Mouse (Mus musculus) c-Kit-positive CD71-negative TER-119-negative erythroid progenitor cells, embryonic 14.5 days (primary cell): ENCODE results near the gene Enthd1.
"Not testable (repeated sequence)": the region's sequence is repeated elsewhere in the genome, so short reads cannot be mapped to it uniquely, and the experiment has no call there.

Experiments
- DNase-seq: peaks from one replicate; pipeline ENCODE4 v3.0.0-alpha.2; 2013; ENCODE audit warnings: low read depth

Gene Enthd1

DNA sequence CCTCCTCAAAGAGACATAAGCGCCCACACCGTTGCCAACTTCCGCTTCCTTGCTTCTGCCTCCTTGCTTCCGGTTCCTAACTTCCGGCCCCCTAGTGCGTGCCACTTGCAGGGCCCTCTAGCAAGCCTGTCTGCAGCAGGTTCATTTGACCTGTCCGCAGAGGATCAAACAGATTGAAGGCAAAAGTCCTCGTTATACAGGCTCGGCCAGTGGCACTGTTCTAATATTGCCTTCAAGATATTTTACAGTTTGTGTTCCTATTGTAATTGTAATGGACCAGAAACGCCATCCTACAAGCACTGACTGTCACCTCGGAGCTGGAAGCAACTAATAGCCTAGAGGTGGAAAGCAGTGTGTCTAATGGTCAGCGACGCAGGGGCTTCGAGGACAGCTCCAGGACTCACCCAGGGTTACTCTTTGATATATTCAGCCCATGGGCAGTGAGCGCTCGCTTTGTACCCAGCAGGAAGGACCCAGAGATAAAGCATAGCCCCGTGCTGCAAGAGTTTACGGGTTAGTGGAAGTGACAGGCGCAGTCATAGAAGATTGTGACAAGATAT is at the start of gene Enthd1:
TSS of gene Enthd1 (minus strand) at position 51 of the 560 bp plus-strand sequence.
- DNase-seq = no peak

DNA sequence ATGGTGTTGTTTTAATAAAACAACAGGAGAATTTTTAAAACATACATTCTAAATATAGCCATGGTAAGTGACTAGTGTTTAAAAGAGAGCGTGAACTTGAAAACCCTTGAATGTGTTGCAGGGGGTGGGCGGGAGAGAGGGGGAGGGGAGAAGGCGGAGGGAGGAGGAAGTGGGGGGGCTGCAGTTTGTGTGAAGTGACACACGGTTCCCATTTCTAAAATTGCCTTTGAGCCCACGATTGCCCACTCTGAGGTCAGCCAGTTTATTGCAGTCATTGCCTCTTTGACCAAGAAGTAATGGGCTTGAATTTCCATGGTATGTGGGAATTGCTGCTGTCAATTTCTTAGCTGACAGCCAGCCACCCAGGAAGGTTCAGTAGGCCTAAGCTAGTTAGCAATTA is 48.9 kb upstream of the Enthd1 start:
- no peak for DNase-seq

GRCm38 (mm10) chr15:80611478-80611877 is 46.5 kb upstream of the Enthd1 start:
- no peak for DNase-seq

DNA sequence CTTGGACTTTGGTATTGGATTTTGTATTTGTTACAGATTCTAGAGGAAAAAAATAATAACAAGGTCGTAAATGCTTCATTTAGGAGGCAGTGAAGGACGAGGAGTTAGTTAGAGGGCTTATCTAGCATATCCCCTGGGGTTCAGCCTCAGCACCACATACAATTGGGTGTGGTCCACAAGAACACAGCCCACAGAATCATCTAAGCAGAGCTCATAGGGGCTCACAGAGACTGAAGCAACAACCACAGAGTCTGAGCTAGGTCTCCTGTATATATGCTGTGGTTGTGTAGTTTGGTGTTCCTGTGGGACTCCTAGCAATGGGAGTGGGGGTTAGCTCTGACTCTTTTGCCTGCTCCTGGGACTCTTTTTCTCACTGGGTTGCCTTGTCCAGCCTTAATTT is 45.4 kb upstream of the Enthd1 start:
- DNase-seq = no peak

GRCm38 (mm10) chr15:80607970-80608369 is 43.0 kb upstream of the Enthd1 start:
- DNase-seq = no peak

- no peak for DNase-seq
These were observed 39.1 kb upstream of the Enthd1 start for GRCm38 (mm10) chr15:80604026-80604425.

DNA sequence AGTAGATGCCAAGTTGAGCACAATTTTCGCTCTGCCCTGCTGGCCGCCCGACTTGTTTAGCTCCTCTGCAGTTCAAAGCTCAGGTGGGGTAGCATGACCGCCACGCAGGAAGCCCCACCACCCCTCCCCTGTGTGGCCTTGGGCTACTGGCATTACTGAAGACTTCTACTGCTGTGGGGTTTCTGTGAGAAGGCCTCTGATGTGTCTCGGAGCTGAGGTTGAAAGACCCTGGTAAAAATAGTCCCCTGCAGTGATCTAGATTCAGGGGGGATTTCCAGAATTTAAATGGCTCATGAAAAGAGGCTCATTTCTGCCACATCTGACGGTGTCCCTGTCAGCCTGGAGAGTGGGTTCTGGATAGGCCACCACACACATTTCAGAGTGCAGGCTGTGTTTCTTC is 37.5 kb upstream of the Enthd1 start:
- DNase-seq = no peak

DNA sequence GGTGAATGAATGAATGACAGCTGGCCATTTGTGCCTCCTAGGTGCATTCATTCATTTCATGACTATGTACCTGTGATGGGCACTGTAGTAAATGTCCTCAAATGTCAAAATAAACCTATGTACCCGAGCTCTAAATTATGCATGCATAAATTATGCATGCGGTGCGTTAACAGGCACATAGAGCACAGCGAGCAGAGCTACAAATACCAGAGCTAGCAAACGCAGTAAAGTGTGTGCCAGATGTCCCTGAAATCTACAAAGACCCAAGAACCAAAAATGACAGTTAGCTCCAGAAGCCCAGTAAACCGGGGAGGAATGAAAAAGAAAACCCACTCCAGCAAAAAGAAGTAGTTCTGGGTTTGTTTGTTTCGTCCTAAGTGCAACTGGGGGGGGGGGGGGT is 36.5 kb upstream of the Enthd1 start:
- DNase-seq = no peak

- no peak for DNase-seq
These were observed 34.9 kb upstream of the Enthd1 start for GRCm38 (mm10) chr15:80599843-80600242.

- DNase-seq = no peak
These were observed 34.3 kb upstream of the Enthd1 start for GRCm38 (mm10) chr15:80599213-80599750.

GRCm38 (mm10) chr15:80598750-80599149 is 33.8 kb upstream of the Enthd1 start:
- DNase-seq = no peak

DNA sequence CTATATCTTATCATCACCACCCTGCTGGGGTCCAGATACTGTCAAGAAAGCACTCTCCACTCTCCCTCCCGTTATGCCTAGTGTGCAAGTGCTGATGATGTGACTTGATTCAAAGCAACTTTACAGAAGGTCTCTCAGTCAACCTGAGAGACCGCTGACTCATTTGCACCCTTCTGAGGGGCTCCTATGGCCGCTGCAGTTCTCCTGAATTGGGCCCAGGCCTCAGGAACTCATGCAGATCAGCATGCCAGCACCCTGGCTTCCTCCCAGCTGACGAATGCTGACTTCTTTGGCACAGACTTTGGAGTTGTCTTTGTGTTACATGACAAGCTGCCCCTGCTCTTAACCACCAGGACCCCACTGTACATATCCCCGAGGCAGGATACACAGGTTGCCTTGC is 28.9 kb upstream of the Enthd1 start:
- DNase-seq = no peak

GRCm38 (mm10) chr15:80592737-80593136 is 27.8 kb upstream of the Enthd1 start:
- no peak for DNase-seq

DNA sequence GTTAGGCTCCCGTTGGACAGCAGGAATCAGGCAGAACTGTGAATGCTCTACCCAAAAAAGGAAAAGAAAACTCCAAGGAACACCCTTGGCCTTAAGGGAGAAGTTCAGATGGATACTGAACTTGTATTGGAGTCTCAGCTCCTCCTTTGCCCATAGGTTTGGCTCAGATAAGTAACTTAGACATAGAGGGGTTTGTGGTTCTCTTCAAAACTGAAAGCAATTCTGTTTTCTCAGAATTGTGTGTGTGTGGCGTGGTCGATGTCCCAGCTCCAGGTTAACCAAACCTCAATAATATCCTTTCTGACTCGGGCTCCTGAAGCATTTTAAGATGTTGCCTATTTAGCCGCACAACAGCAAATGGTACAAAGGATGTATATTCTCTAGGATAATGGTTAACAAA is 25.7 kb upstream of the Enthd1 start:
- DNase-seq = no peak

- DNase-seq = no peak
These were observed 21.3 kb upstream of the Enthd1 start for GRCm38 (mm10) chr15:80586296-80586695.

GRCm38 (mm10) chr15:80582581-80583495 is 17.9 kb upstream of the Enthd1 start:
- DNase-seq = no peak

DNA sequence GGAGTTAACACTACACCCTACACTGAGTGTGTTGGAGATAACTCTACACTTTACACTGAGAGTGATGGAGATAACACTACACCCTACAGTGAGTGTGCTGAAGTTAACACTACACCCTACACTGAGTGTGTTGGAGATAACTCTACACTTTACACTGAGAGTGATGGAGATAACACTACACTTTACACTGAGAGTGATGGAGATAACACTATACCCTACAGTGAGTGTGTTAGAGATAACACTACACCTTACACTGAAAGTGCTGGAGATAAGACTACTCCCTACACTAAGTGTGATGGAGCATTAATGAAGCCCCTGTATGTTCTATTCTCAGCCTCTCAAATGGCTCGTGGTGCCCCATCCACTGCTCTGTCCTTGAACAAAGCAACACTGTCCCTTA is 15.6 kb upstream of the Enthd1 start:
- DNase-seq = not testable (repeated sequence)

DNA sequence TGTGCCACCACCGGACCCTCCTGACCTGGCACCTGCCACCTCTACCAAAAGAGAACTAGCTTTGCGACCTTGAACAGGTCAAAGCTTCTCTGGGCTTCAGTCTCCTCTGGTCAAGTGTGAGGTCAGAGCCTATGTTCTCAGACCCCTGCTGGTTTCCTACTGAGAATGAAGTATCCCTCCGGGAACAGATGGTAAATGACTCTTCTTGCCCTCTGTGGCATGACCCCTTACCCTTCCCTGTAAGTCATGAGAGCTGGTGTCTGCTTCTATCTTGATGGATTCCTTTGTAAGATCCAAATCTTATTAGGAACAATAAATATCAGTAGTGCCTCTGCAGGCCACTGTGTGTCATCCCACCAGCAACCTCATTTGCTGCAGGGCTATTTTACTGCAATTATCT is 14.2 kb upstream of the Enthd1 start:
- no peak for DNase-seq

DNA sequence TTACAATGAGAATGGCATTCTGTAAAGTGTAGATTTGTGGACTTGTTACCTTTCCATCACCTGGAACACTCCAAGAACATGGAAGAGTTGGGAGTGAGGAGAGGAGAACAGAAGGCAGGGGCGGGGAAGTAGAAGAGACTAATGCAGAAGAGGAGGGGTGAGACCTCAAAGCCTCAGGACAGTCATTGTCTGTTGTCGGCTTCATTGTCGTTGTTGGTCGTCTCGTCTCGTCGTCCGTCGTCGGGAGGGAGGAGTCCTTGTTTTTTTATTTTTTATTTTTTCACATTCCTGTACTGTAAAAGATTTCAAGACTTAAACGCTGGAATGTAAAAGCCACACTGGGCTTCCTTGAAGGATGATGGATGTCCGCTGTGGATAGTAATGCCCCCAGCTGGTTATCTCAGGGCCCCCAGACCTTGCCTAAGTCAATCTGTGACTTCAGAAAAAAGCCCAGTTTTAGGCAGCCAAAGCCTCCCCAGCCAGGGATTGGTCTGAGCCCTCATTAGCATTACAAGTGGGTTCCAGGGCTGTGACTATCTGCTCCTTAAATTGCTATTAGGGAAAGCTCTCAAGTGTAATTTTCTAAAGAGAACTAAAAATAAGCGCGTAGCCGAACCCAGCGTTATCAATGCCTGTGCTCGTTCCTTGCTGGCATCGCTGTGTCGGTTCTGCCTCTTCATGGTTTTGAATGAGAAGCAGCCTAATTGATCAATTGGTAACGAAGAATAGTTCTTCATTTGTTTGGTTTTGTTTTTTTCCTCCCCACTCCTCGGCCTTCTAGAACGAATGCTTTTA is 12.4 kb upstream of the Enthd1 start:
- no peak for DNase-seq

DNA sequence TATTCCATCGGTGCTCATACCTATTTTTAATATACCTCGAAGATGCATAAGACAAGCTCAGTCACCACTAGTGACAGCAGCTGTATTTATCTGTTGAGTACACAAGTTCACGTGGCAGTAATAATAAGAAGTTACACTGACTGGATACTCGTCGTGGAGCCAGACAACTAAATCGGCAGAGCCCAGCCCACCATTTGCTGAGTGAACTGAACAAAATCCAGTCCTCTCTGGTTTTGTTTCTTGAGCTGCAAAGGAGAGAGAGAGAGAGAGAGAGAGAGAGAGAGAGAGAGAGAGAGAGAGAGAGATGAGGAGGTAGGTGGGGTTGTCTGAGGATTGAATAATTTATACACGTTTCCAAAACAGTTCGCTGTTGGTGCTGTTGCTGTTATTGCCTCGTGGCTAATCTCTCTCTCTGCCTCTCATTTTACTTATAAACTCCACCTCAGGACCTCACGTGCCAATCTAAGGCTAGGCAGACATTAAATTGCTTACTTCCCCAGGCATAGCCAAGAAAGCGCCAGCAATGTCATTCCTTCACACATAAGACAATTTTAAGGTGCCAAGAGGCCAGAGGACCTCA is 11.5 kb upstream of the Enthd1 start:
- no peak for DNase-seq

GRCm38 (mm10) chr15:80575817-80576370 is 10.9 kb upstream of the Enthd1 start:
- no peak for DNase-seq
